Mouse (Mus musculus) NIH3T3 (cell line): ENCODE results near the gene 1810062G17Rik.

ENCODE experiments used
- DNase-seq: peaks from one replicate; pipeline ENCODE4 v3.0.0-alpha.2; 2012; ENCODE audit warnings: low read depth

The 1810062G17Rik gene

GRCm38 (mm10) chr3:36505809-36506735 lies 30.3 kb downstream of the 1810062G17Rik start:
- DNase-seq = no peak

DNA sequence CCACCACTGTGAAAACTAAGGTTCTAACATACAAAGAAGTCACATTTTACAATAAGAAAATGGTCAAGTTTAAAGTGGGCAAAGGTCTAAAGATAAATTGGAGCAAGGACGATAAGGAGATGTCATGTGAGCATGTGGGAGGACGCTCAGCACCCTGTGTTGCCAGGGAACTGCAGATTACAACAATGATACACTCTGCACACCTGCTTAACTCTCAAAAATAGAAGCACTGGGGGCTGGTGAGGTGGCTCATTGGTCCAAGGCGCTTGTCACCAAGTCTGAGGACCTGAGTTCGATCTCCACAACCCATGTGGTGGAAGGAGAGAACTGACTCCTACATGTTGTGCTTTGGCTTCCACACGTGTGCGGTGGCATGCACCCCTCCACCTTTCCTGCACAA lies 35.8 kb downstream of the 1810062G17Rik start:
- DNase-seq = no peak

DNA sequence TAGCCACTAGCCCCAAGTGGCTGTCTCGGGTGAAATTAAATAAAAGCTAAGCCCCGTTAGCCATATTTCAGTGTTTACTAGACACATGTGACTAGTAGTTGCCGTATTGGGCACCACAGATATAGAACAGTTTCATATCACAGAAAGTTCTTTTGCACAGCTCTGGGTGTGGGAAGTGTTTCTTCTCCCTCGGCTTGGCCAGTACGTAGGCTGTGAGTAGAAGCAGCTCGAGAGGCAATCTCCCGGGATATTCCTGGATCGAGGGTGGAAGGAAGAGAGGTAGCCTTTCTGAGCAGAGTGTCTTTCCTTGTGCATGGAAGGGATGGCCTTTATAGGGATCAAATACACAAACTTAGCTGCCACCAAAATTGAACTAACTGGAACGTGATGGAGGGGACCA lies 40.5 kb downstream of the 1810062G17Rik start:
- DNase-seq = no peak

- DNase-seq = no peak
These were observed 45.6 kb downstream of the 1810062G17Rik start, which contains the start of gene Gm11549 for GRCm38 (mm10) chr3:36521073-36522060. Gene Gm11549 (minus strand): TSS chr3:36521813.

DNA sequence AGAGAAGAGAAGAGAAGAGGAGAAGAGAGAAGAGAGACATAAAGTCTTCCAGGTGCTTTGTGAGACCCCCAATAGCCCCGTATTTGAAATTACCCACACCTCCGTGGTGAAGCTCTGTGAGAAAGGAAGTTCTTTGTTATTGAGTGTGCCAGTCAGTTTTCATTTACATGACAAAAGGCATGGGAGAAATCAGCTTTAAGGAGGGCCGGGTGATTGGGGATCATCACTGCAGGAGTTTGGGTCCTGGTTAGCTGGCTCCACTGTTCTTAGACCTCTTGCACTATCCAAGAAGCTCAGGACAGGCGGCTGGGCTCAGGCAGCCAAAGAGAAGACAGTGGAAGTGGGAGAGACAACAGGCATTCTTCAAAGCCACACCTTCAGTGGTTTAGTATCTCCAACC lies 46.4 kb downstream of the 1810062G17Rik start:
- no peak for DNase-seq

DNA sequence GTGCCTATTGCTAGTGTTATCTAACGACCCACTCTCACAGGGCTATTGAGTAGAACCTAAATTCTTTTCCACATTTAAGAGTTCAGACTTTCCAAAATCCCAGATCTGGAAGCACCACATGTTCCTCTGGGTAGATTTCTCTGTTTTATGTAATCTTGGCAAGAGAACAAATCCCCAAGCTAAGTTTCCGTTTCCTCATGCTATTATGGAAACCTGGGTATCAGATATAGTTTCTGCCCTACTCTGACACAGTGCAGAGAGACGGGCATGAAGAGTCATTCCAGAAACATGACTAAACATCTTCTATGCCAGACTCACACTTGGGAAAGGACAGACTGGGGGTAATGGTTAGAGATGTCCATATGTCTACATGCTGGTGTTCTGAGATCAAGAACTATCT lies 48.7 kb downstream of the 1810062G17Rik start:
- peak; percentile 58 for DNase-seq

- DNase-seq = peak; percentile 62
These were observed 54.6 kb downstream of the 1810062G17Rik start for GRCm38 (mm10) chr3:36530345-36530744.

DNA sequence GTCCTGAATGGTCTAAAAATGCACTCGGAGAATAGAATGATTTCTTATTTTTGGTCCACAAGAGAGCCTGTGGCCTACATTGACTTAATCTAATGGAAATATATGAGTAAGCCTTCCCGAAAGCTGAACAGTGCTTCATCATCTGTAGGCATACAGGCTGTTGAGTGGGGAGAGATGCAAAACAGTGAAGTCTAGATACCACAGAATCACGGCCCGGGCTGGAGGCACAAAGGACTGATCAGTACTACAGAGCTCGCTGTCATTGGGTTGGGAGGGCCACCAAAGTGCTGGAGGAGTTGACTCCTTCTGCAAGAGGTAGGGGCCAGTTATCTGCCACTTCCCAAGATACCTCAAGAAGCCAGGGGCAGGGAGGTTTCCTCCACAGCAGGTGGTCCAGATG lies 55.0 kb downstream of the 1810062G17Rik start:
- DNase-seq = peak; percentile 49

- DNase-seq = peak; percentile 84
These were observed 55.5 kb downstream of the 1810062G17Rik start for GRCm38 (mm10) chr3:36531242-36531641.
